ENCODE assay signal across 1 mouse cellular context in genomic region chr11:116843261-116844233, GRCm38 (mm10).
TF ChIP-seq lines count a peak whose summit lies in the region.

Mettl23 (plus strand) TSS chr11:116843278.
Jmjd6 (minus strand) TSS chr11:116843449.

TF ChIP-seq in MEL, 35 proteins besides CTCF, POLR2A, EP300 and RAD21 (continued from another document):
- TF ChIP-seq ZC3H11A (IDR thresholded peaks at IDR 0.05; ENCODE audit: low read depth, low read length): no peak
- no peak for TF ChIP-seq BHLHE40 (IDR thresholded peaks at IDR 0.05; ENCODE audit: borderline replicate concordance, low read depth, low read length)
- TF ChIP-seq ETS1 (IDR thresholded peaks at IDR 0.05; ENCODE audit: low read depth, low read length): peak; percentile 21; the same call in 1 of the 2 replicates
- no peak for TF ChIP-seq POLR2AphosphoS5 (IDR thresholded peaks at IDR 0.05; ENCODE audit: borderline replicate concordance, low read depth, low read length)
- TF ChIP-seq SIN3A (IDR thresholded peaks at IDR 0.05; ENCODE audit: low read length): peak; percentile 92
- peak; percentile 86 for TF ChIP-seq NELFE (IDR thresholded peaks at IDR 0.05; ENCODE audit: low read depth, low read length)
- peak; percentile 58 for TF ChIP-seq TBP (IDR thresholded peaks at IDR 0.05; ENCODE audit: low read depth, low read length)
- TF ChIP-seq USF1 (IDR thresholded peaks at IDR 0.05; ENCODE audit: low read depth, low read length): peak; percentile 14; the same call in 1 of the 2 replicates
- TF ChIP-seq JUND (IDR thresholded peaks at IDR 0.05; ENCODE audit: low read depth, low read length): no peak
- no peak; a peak in 1 of 4 replicates for TF ChIP-seq USF2 (IDR thresholded peaks at IDR 0.05; ENCODE audit: borderline replicate concordance in 1 of 2, insufficient read depth in 1 of 2, low read depth in 1 of 2, low read length in 2 of 2)
- peak; percentile 96 for TF ChIP-seq MYC (IDR thresholded peaks at IDR 0.05; ENCODE audit: low read depth, low read length)
